Mouse (Mus musculus): ENCODE data around the gene Vamp1.
"Not testable (repeated sequence)": the region's sequence is repeated elsewhere in the genome, so short reads cannot be mapped to it uniquely, and the experiment has no call there.

Vamp1 gene

DNA sequence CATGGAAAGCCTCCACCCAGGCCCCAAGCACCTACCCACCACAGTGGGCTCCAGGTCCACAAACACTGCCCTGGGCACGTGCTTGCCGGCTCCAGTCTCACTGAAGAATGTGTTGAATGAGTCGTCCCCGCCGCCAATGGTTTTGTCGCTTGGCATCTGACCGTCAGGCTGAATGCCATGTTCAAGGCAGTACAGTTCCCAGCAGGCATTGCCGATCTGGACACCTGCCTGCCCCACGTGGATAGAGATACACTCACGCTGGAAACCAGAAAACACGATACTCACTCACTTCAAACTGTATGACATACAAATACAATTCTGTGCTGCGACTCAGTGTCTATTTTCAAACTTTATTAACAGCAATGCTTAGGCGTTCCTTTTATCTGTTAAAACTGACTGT lies 67.4 kb downstream of the Vamp1 start:
- intact Hi-C loops (cut with DNase I) = not testable (repeated sequence)

DNA sequence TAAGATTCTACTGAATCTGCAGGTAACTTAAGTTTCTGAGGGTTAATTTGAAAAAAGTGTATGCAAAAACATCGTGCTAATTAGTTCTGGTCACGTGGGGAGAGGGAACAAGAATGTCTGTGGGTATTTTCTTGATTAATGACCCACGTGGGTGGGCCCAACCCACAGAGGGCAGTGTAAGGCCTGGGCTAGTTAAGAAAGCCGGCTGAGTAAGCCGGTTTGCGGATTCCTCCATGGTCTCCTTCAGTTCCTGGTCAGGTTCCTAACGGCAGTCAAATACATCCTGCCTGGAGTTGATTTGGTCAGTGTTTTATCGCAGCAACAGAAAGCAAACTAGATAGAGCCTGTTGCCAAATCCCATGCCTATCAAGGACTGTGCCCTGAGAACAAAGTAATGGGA lies 68.9 kb downstream of the Vamp1 start:
- intact Hi-C loops (cut with DNase I) = no loop called here

DNA sequence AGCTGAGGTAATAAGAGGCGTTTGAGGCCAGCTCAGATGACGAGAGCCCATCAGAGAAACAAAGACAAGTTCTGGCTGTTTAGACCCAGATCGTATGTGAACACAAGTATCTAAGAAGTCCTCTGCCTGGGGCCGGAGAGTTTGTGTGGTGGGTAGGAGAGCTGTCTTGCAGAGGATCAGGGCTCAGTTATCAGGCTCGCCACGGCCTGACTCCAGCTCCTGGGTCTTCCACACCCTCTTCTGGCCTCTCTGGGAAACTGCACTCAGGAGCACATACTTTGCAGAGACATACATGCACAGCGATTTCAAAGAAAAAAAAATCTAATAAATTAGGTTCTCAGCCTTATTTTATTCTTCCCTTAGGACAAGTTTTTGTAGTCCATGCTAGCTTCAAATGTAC lies 69.4 kb downstream of the Vamp1 start:
- intact Hi-C loops (cut with DNase I) = no loop called here

DNA sequence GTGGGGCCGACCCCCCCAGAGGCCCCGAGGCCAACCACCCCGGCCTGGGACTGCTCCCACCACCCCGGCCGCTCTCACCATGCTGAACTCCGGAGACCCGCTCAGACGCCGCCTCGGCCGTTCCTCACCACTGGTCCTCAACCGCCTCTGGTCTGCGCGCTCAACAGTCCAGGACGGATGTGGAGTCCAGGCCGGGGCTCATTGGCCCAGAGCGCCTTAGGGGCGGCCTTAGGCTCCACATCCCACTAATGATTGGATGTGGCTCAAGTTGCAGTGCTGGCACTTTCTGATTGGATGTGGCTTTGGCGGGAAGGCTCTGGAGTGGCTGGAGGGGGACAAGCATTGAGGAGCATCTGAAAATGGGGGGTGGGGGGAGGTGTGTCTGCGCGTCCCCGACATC lies 70.5 kb downstream of the Vamp1 start, which contains the start of gene Tuba3a:
TSS of gene Tuba3a (minus strand) at position 153 of the 400 bp plus-strand sequence.
- intact Hi-C loops (cut with DNase I) = no loop called here

DNA sequence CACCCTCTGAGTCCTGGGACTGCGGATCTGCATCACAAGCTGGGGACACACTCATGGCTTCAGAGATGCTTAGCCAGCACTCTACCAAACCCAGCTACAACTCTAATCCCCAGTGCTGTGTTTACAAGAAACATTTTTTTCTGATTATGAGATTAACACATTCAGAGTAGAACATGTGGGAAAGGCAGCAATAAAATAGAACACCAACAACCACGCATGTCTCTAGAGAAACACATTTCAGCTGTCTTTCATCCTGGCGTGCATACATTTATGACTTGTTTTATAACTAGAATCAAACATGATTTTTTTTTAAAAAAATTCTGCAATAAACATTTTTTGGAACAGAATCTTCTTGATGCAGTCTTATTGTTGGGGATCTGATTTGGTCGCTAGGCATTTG lies 71.6 kb downstream of the Vamp1 start:
- intact Hi-C loops (cut with DNase I) = no loop called here

DNA sequence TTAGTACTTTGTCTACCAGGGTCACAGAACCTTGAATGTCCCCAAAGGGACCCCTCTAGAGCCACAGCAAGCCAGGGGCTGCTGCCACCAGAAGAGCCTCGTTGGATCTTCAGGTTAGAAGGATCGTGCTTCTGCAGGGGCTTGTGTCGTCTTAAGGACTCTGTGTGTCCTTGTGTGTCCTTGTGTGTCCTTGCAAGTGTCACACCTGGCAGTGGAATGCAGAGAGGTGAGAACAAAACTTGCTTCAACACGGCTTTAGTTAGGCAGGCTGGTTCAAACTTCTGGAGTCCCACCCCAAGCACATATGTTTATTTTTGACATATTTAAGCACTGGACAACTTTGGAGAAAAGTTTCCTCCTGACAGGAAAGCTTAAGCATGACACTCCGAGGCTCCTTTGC lies 73.4 kb downstream of the Vamp1 start:
- intact Hi-C loops (cut with DNase I) = no loop called here

DNA sequence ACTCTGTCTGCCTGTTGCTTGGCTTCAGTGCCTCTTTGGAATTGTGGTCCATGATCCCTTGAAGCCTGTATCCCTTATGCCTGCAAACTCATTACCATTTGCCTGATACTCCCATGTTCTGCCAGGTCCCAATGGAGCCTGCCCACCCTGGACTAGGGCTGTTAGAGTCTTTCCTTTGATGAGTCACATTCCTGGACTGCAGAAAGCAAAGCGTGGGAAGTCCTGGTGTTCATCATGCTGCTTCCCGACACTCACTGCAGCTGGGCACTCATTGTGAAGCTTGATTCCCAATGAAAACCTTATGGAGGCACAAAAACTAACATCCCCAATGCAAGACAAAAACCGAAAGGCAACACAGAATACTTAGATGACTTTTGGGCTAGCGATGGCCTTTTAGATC lies 76.0 kb downstream of the Vamp1 start:
- intact Hi-C loops (cut with DNase I) = no loop called here

DNA sequence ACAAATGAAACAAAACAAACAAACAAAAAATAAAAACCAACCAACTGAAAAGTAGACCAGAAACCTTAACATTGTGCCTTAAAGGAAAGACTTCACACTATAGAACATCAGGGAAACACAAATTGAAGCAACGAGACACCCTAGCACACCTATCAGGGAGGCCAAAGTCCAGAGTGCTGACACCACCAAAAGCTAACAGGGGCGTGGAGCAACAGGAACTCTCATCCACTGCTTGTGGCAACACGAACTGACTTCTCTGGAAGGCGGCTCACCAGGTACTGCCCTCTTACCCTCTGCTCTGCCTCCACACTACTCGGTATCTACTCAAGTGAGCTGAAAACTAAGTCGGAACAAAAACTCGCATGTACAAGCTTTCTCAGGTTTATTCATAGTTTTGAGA lies 76.9 kb downstream of the Vamp1 start:
- intact Hi-C loops (cut with DNase I) = no loop called here

DNA sequence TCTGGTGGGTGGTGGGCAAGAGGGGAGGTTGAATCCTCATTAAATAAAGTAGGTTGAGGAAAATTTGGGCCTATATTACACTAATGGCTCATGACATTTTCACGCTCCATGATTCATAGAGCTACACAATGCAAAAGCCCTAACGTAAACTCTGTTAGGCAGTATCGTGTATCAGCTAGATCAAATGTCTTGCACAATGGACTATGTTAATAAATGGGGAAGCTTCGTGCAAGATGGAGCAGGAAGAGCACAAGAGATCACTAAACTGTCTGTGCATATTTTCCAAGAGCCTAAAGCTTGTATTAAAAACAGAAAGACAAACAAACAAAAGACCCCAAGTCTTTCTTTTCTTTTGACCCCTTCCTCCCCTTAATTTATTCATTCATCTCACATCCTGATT lies 78.7 kb downstream of the Vamp1 start:
- intact Hi-C loops (cut with DNase I) = no loop called here

Small RNA genes within 50 kb of the gene (microRNA-seq; reads per million reads assigned to microRNA genes)
- gene Mir3098 (0.23 to 0.62 reads per million in 2 experiments), gene Mir8113 (0 reads per million in 2 experiments)

Data from adrenal gland (tissue).